Mouse (Mus musculus) v-Abl transformed pro-B cells (cell line): ENCODE measurements at regions not wholly inside any gene's neighbourhood (a gene's known extent, or its start where the extent isn't known, plus 50 kb on each side); places are given as distances from the start of the nearest gene placed in this dataset.
"Not testable (repeated sequence)": the region's sequence is repeated elsewhere in the genome, so short reads cannot be mapped to it uniquely, and the experiment has no call there.

Experiments
- in situ Hi-C, 2 experiments: fragments of 400-800 bp; cut with MboI; formaldehyde crosslinking; loops; one replicate each; pipeline ENCODE4 v1.15.1; 2025; ENCODE audit not compliant: unreplicated experiment in 2 of 2

GRCm38 (mm10) chr4:94385703-94386102, 170.6 kb upstream of the Gm10306 start:
- in situ Hi-C loops = no loop called here

- in situ Hi-C loops = no loop called here
Observed at GRCm38 (mm10) chr4:94388317-94388716, 168.0 kb upstream of the Gm10306 start.

- in situ Hi-C loops = no loop called here
Observed at GRCm38 (mm10) chr4:94394462-94394861, 161.9 kb upstream of the Gm10306 start.

GRCm38 (mm10) chr4:94397284-94397683, 159.1 kb upstream of the Gm10306 start:
- in situ Hi-C loops = no loop called here

GRCm38 (mm10) chr4:94406922-94407321, 149.4 kb upstream of the Gm10306 start:
- in situ Hi-C loops = no loop called here

GRCm38 (mm10) chr4:94407503-94407902, 148.8 kb upstream of the Gm10306 start:
- in situ Hi-C loops = no loop called here

- in situ Hi-C loops = no loop called here
Observed at GRCm38 (mm10) chr4:94412661-94413060, 143.7 kb upstream of the Gm10306 start.

- in situ Hi-C loops = not testable (repeated sequence)
Observed at GRCm38 (mm10) chr4:94425525-94425924, 130.8 kb upstream of the Gm10306 start.

- in situ Hi-C loops = no loop called here
Observed at GRCm38 (mm10) chr4:94427581-94427980, 128.8 kb upstream of the Gm10306 start.

GRCm38 (mm10) chr4:94432005-94432404, 124.3 kb upstream of the Gm10306 start:
- in situ Hi-C loops = no loop called here

- in situ Hi-C loops = no loop called here
Observed at GRCm38 (mm10) chr4:94437717-94438435, 118.5 kb upstream of the Gm10306 start.

GRCm38 (mm10) chr4:94439159-94439836, 117.0 kb upstream of the Gm10306 start:
- in situ Hi-C loops = no loop called here

GRCm38 (mm10) chr4:94446604-94447003, 109.7 kb upstream of the Gm10306 start:
- in situ Hi-C loops = no loop called here
